Mouse (Mus musculus) liver, adult 2 months (tissue): ENCODE measurements at regions not wholly inside any gene's neighbourhood (a gene's known extent, or its start where the extent isn't known, plus 50 kb on each side); places are given as distances from the start of the nearest gene placed in this dataset.

Experiments used
- CTCF ChIP-seq: fragments of 200-500 bp; IDR thresholded peaks from 2 replicates; pipeline ENCODE4 v1.5.1; 2011; ENCODE audit warnings: low read depth, low read length, control low read depth
- POLR2A ChIP-seq: fragments of 200-500 bp; IDR thresholded peaks from 2 replicates; pipeline ENCODE4 v1.6.1; 2011; ENCODE audit warnings: low read length, control low read depth; ENCODE audit not compliant: insufficient read depth; ENCODE audit errors: extremely low read depth

DNA sequence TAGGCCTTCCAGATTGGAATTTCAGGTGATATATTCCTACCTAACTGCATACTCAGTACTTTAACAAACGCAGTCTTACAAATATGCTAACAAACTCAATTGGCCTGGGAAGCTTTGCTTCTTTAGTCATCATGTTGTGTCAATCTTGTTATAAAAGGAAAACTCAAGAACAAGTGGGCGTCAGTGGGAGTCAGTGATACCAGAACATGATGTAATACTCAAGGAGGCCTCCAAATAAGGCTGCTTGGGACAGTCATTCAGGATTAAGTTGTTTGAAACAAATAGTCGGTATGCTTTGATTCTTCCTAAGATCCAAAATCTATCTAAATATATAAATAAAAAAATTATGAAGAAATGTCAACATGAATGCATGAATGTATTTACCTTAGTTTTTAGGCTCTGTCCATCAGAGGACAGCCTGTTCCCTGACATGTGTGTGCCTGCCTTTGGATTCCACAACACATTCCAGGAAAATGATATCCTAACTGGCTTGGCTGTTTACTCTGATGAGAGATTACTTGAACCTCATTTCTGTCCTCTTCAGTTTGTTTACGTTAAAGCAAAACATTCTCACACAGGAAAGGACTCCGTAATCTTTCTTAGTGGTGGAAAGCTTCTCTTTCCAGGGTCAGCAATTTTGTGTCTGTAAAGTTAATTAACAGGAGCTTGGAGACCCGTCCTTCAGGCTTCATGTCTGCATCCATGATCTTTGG lies 345.7 kb upstream of the Marcks start:
- TF ChIP-seq POLR2A (no peak), CTCF (no peak)
